Mouse (Mus musculus) ES-E14 (cell line): ENCODE measurements at regions not wholly inside any gene's neighbourhood (a gene's known extent, or its start where the extent isn't known, plus 50 kb on each side); places are given as distances from the start of the nearest gene placed in this dataset.
A peak's percentile ranks its signal among the peaks of the same experiment; 100 is the strongest.

Source experiments
- DNase-seq: peaks from one replicate; pipeline ENCODE4 v3.0.0-alpha.2; 2013; ENCODE audit warnings: low read depth, low spot score
- H3K27ac ChIP-seq: 2 replicates; pipeline ENCODE4 v1.5.1; 2012; ENCODE audit warnings: low read depth, mild to moderate bottlenecking, low read length, moderate library complexity, mixed read lengths; ENCODE audit not compliant: poor library complexity, insufficient read depth, severe bottlenecking
- H3K36me3 ChIP-seq: 2 replicates; pipeline ENCODE4 v1.6.1; 2012; ENCODE audit warnings: mild to moderate bottlenecking, low read length, moderate library complexity, mixed read lengths; ENCODE audit not compliant: control insufficient read depth, poor library complexity, insufficient read depth, severe bottlenecking
- H3K4me1 ChIP-seq, 2 experiments: fragments of 150-350 bp in 1 of 2; sonication (generic) in 1 of 2; 2 replicates each; pipeline ENCODE4 v1.6.1; 2012; ENCODE audit warnings: low read length in 2 of 2, mild to moderate bottlenecking in 1 of 2, mixed read lengths in 1 of 2; ENCODE audit not compliant: control insufficient read depth in 2 of 2, insufficient read depth in 2 of 2, poor library complexity in 1 of 2
- H3K4me3 ChIP-seq, 2 experiments: fragments of 150-350 bp in 1 of 2; sonication (generic) in 1 of 2; 2 replicates each; pipeline ENCODE4 v1.5.1; 2012; ENCODE audit warnings: low read length in 2 of 2, low read depth in 1 of 2, mild to moderate bottlenecking in 1 of 2, mixed read lengths in 1 of 2; ENCODE audit not compliant: insufficient read depth in 1 of 2, poor library complexity in 1 of 2, severe bottlenecking in 1 of 2
- H3K9ac ChIP-seq: 2 replicates; pipeline ENCODE4 v1.6.1; 2012; ENCODE audit warnings: low read depth, mild to moderate bottlenecking, low read length, mixed read lengths; ENCODE audit not compliant: poor library complexity, insufficient read depth, severe bottlenecking
- H3K9me3 ChIP-seq: fragments of 150-350 bp; sonication (generic); 2 replicates; pipeline ENCODE4 v1.6.1; 2012; ENCODE audit warnings: low read depth, mild to moderate bottlenecking, low read length; ENCODE audit not compliant: control insufficient read depth, insufficient read depth
- CHD2 ChIP-seq: IDR thresholded peaks from 2 replicates; pipeline ENCODE4 v1.6.1; 2014; ENCODE audit warnings: mild to moderate bottlenecking, low read depth, low read length, inconsistent platforms
- HCFC1 ChIP-seq: IDR thresholded peaks from 2 replicates; pipeline ENCODE4 v1.6.1; 2012; ENCODE audit warnings: low read length, inconsistent platforms, borderline replicate concordance; ENCODE audit not compliant: insufficient read depth
- MAFK ChIP-seq: IDR thresholded peaks from 2 replicates; pipeline ENCODE4 v1.6.1; 2014; ENCODE audit warnings: mild to moderate bottlenecking, low read depth, low read length, inconsistent platforms; ENCODE audit not compliant: insufficient read depth
- ZC3H11A ChIP-seq: IDR thresholded peaks from 2 replicates; pipeline ENCODE4 v1.6.1; 2012; ENCODE audit warnings: low read depth, mild to moderate bottlenecking, inconsistent platforms, low read length, borderline replicate concordance
- ZNF384 ChIP-seq: IDR thresholded peaks from 2 replicates; pipeline ENCODE4 v1.6.1; 2012; ENCODE audit warnings: low read depth, low read length, inconsistent platforms
- in situ Hi-C, 2 experiments: fragments of 600-800 bp; cut with MboI; formaldehyde crosslinking; loops; one replicate each; pipeline ENCODE4 v1.15.1; 2025; ENCODE audit warnings: low sequenced_read_pairs in 2 of 2, inconsistent platforms in 1 of 2; ENCODE audit not compliant: unreplicated experiment in 2 of 2

DNA sequence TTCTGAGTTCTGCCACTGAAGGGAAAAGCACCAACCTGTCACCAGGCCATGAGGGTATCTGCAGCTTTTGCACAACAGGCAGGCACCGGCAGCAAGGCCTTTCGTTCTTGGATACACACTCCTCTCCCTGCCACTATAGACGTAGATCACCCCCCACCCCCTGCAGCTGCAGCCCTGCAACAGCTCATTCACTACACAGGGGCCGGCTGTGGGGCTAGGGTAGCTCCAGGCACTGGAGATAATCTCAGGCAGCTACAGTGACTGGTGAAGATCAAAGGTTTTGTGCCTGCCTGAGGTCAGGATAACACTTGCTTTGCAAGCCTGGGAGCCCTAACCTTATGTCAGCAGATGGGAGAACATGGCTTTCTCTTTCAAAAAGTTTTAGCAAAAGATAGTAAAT, 174.3 kb downstream of the Ndfip2 start:
- DNase-seq, result no peak
- in situ Hi-C loops, result no loop called here
- H3K27ac ChIP-seq, result no peak overlapping the region

GRCm38 (mm10) chr14:105431584-105431983, 173.2 kb downstream of the Ndfip2 start:
- no peak for DNase-seq
- Histone ChIP-seq H3K4me3 (no peak overlapping the region), H3K36me3 (no peaks in the 10 kb centered on the region), H3K27ac (no peak overlapping the region), H3K9ac (no peak overlapping the region), H3K9me3 (no peaks in the 10 kb centered on the region), H3K4me1 (no peaks in the 10 kb centered on the region)
- in situ Hi-C loops, result no loop called here
- no peak for TF ChIP-seq MAFK
- TF ChIP-seq ZNF384, result no peak
- no peak for TF ChIP-seq CHD2
- no peak for TF ChIP-seq ZC3H11A
- TF ChIP-seq HCFC1, result no peak

More for the DNA sequence above, 174.3 kb downstream of the Ndfip2 start:
- no peaks in the 10 kb centered on the region for H3K9me3 ChIP-seq
- no peaks in the 10 kb centered on the region for H3K36me3 ChIP-seq
- TF ChIP-seq HCFC1 (no peak), CHD2 (no peak), MAFK (no peak), ZC3H11A (no peak), ZNF384 (no peak)
- H3K9ac ChIP-seq, result no peak overlapping the region
- H3K4me1 ChIP-seq, result no peaks in the 10 kb centered on the region
- H3K4me3 ChIP-seq, result no peak overlapping the region

DNA sequence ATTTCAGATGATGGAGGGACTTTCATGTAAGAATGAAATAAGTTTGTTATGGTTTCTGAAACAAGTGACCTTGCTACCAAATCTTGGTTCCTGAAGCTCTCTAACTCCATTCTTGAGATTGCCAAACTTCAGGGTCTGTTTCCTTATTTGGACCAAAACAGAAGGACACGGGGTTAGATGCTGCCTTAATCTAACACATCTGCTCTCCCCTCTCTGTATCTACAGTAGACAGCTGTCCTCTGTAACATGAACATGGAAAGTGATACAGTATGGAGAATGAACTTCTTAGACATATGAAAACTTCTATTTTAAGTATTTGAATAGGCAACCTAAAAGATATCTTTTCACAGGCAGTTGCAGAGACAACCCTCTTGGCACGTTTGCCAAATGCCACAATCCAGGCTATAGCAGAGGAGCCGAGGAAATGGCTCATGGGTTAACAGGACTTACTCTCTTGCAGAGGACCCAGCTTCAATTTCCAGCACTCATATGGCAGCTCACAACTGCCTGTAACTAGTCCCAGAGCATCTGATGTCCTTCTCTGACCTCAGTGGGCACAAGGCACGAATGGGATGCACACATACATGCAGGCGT, 171.4 kb downstream of the Ndfip2 start:
- no peak for DNase-seq
- H3K9me3 ChIP-seq, result no peaks in the 10 kb centered on the region
- in situ Hi-C loops, result no loop called here
- no peak overlapping the region for H3K9ac ChIP-seq
- no peak overlapping the region for H3K27ac ChIP-seq
- TF ChIP-seq HCFC1 (no peak), ZNF384 (no peak), CHD2 (no peak), MAFK (no peak), ZC3H11A (no peak)
- no peaks in the 10 kb centered on the region for H3K36me3 ChIP-seq
- no peaks in the 10 kb centered on the region for H3K4me1 ChIP-seq
- H3K4me3 ChIP-seq, result no peak overlapping the region

GRCm38 (mm10) chr14:105427474-105427901, 169.1 kb downstream of the Ndfip2 start:
- no peak overlapping the region for H3K27ac ChIP-seq
- peak; percentile 45 for DNase-seq
- no peaks in the 10 kb centered on the region for H3K4me1 ChIP-seq
- H3K4me3 ChIP-seq, result no peak overlapping the region
- no peak overlapping the region for H3K9ac ChIP-seq
- in situ Hi-C loops, result no loop called here
- no peaks in the 10 kb centered on the region for H3K9me3 ChIP-seq
- TF ChIP-seq MAFK (no peak), CHD2 (no peak), HCFC1 (no peak), ZC3H11A (no peak), ZNF384 (no peak)
- H3K36me3 ChIP-seq, result no peaks in the 10 kb centered on the region
